Mouse (Mus musculus) liver, adult 2 months (tissue): ENCODE data around the gene Haus5.

ENCODE experiments used
- CTCF ChIP-seq: fragments of 200-500 bp; IDR thresholded peaks from 2 replicates; pipeline ENCODE4 v1.5.1; 2011; ENCODE audit warnings: low read depth, low read length, control low read depth
- POLR2A ChIP-seq: fragments of 200-500 bp; IDR thresholded peaks from 2 replicates; pipeline ENCODE4 v1.6.1; 2011; ENCODE audit warnings: low read length, control low read depth; ENCODE audit not compliant: insufficient read depth; ENCODE audit errors: extremely low read depth

GRCm38 (mm10) chr7:30608476-30608875, 56.3 kb downstream of the Haus5 start:
- TF ChIP-seq POLR2A (no peak), CTCF (no peak)
